Mouse (Mus musculus): Measurements from ENCODE around the gene Bspry. TPM values are rescaled to one million over a fixed set of nuclear protein-coding genes. Genes with fewer than 3 reads are reported as not detected.

The Bspry gene
- polyA plus RNA-seq, 1 experiment from 2014 or later, result 31.7 TPM

- H3K36me3 ChIP-seq, result peaks cover 17% of the 10 kb centered on the region
- no peaks in the 10 kb centered on the region for H3K27me3 ChIP-seq (replicated peaks)
- H3K27ac ChIP-seq, result peak within 1 kb of the TSS; percentile 93
- no peak for ATAC-seq
- H3K4me3 ChIP-seq (replicated peaks), result peak within 1 kb of the TSS; percentile 86
- H3K4me1 ChIP-seq (replicated peaks), result 0 out of 2 replicates have a peak, but pooled peaks cover 9% of the 10 kb centered on the region
- H3K4me2 ChIP-seq (replicated peaks), result peak within 1 kb of the TSS; percentile 72
- peak within 1 kb of the TSS; percentile 86 for H3K9ac ChIP-seq
- 64% methylated on average over 3 of the region's 3 CpGs for WGBS
- H3K9me3 ChIP-seq, result no peaks in the 10 kb centered on the region
These were observed 23.6 kb downstream of the Bspry start, which contains the start of gene Hdhd3 for GRCm38 (mm10) chr4:62503374-62503970. Gene Hdhd3 (minus strand): TSS chr4:62503467.

- Histone ChIP-seq H3K4me2 (replicated peaks) (no peak overlapping the region), H3K27me3 (replicated peaks) (no peaks in the 10 kb centered on the region), H3K9me3 (no peaks in the 10 kb centered on the region), H3K36me3 (peaks cover 25% of the 10 kb centered on the region), H3K27ac (no peak overlapping the region), H3K4me1 (replicated peaks) (no peaks in the 10 kb centered on the region), H3K4me3 (replicated peaks) (no peak overlapping the region), H3K9ac (no peak overlapping the region)
- ATAC-seq, result no peak
- WGBS, result 84% methylated on average over 3 of the region's 3 CpGs
These were observed 26.1 kb downstream of the Bspry start for GRCm38 (mm10) chr4:62505991-62506390.

GRCm38 (mm10) chr4:62506798-62507197 is 26.9 kb downstream of the Bspry start:
- Histone ChIP-seq H3K9me3 (no peaks in the 10 kb centered on the region), H3K4me2 (replicated peaks) (no peak overlapping the region), H3K27ac (no peak overlapping the region), H3K27me3 (replicated peaks) (no peaks in the 10 kb centered on the region), H3K36me3 (peaks cover 30% of the 10 kb centered on the region), H3K4me1 (replicated peaks) (no peaks in the 10 kb centered on the region), H3K4me3 (replicated peaks) (no peak overlapping the region), H3K9ac (no peak overlapping the region)
- ATAC-seq, result 0 out of 2 replicates have a peak, but pooled peaks have one; percentile 20
- WGBS, result 57% methylated on average over 2 of the region's 2 CpGs

GRCm38 (mm10) chr4:62508839-62509238 is 29.0 kb downstream of the Bspry start:
- H3K4me1 ChIP-seq (replicated peaks), result no peaks in the 10 kb centered on the region
- no peak for ATAC-seq
- H3K36me3 ChIP-seq, result peaks cover 45% of the 10 kb centered on the region
- H3K4me3 ChIP-seq (replicated peaks), result no peak overlapping the region
- WGBS, result 82% methylated on average over 5 of the region's 5 CpGs
- H3K4me2 ChIP-seq (replicated peaks), result no peak overlapping the region
- no peak overlapping the region for H3K9ac ChIP-seq
- H3K27me3 ChIP-seq (replicated peaks), result no peaks in the 10 kb centered on the region
- H3K27ac ChIP-seq, result no peak overlapping the region
- H3K9me3 ChIP-seq, result no peaks in the 10 kb centered on the region

- Histone ChIP-seq H3K4me2 (replicated peaks) (no peak overlapping the region), H3K27ac (no peak overlapping the region), H3K9me3 (no peaks in the 10 kb centered on the region), H3K36me3 (peaks cover 45% of the 10 kb centered on the region), H3K4me3 (replicated peaks) (no peak overlapping the region), H3K27me3 (replicated peaks) (no peaks in the 10 kb centered on the region), H3K9ac (no peak overlapping the region), H3K4me1 (replicated peaks) (peaks cover 1% of the 10 kb centered on the region; the same call in 1 of the 2 replicates)
- 90% methylated on average over 11 of the region's 11 CpGs for WGBS
- ATAC-seq, result no peak
These were observed 30.1 kb downstream of the Bspry start for GRCm38 (mm10) chr4:62509946-62510345.

GRCm38 (mm10) chr4:62513998-62514506 is 34.2 kb downstream of the Bspry start:
- ATAC-seq, result no peak
- Histone ChIP-seq H3K36me3 (peaks cover 34% of the 10 kb centered on the region), H3K9me3 (no peaks in the 10 kb centered on the region), H3K4me1 (replicated peaks) (peaks cover 35% of the 10 kb centered on the region), H3K4me2 (replicated peaks) (no peak overlapping the region), H3K27ac (no peak overlapping the region), H3K4me3 (replicated peaks) (no peak overlapping the region), H3K9ac (no peak overlapping the region), H3K27me3 (replicated peaks) (no peaks in the 10 kb centered on the region)
- 56% methylated on average over 11 of the region's 11 CpGs for WGBS

- Histone ChIP-seq H3K4me1 (replicated peaks) (peaks cover 35% of the 10 kb centered on the region), H3K9ac (no peak overlapping the region), H3K9me3 (no peaks in the 10 kb centered on the region), H3K27me3 (replicated peaks) (no peaks in the 10 kb centered on the region), H3K4me3 (replicated peaks) (no peak overlapping the region), H3K36me3 (peaks cover 24% of the 10 kb centered on the region), H3K27ac (peak overlapping the region; percentile 62; the same call in 1 of the 2 replicates), H3K4me2 (replicated peaks) (peak overlapping the region; percentile 57; the same call in 1 of the 2 replicates)
- no peak for ATAC-seq
- WGBS, result 77% methylated on average over 7 of the region's 7 CpGs
These were observed 35.1 kb downstream of the Bspry start for GRCm38 (mm10) chr4:62514995-62515394.

GRCm38 (mm10) chr4:62515490-62515889 is 35.6 kb downstream of the Bspry start:
- no peaks in the 10 kb centered on the region for H3K9me3 ChIP-seq
- H3K27ac ChIP-seq, result peak overlapping the region; percentile 62
- H3K4me3 ChIP-seq (replicated peaks), result peak overlapping the region; percentile 11; the same call in 1 of the 2 replicates
- 68% methylated on average over 3 of the region's 3 CpGs for WGBS
- 0 out of 2 replicates have a peak overlapping the region, but pooled peaks have one; percentile 20 for H3K9ac ChIP-seq
- peaks cover 35% of the 10 kb centered on the region for H3K4me1 ChIP-seq (replicated peaks)
- H3K36me3 ChIP-seq, result peaks cover 20% of the 10 kb centered on the region
- H3K27me3 ChIP-seq (replicated peaks), result no peaks in the 10 kb centered on the region
- no peak for ATAC-seq
- H3K4me2 ChIP-seq (replicated peaks), result peak overlapping the region; percentile 57

- peak overlapping the region; percentile 20; the same call in 1 of the 2 replicates for H3K9ac ChIP-seq
These were observed 36.2 kb downstream of the Bspry start for GRCm38 (mm10) chr4:62516079-62516478.

GRCm38 (mm10) chr4:62516579-62516978 is 36.7 kb downstream of the Bspry start:
- Histone ChIP-seq H3K9ac (no peak overlapping the region), H3K27me3 (replicated peaks) (no peaks in the 10 kb centered on the region), H3K4me2 (replicated peaks) (peak overlapping the region; percentile 57), H3K27ac (peak overlapping the region; percentile 90), H3K4me1 (replicated peaks) (peaks cover 35% of the 10 kb centered on the region), H3K9me3 (no peaks in the 10 kb centered on the region), H3K36me3 (peaks cover 17% of the 10 kb centered on the region), H3K4me3 (replicated peaks) (0 out of 2 replicates have a peak overlapping the region, but pooled peaks have one; percentile 2)
- WGBS, result 58% methylated on average over 1 of the region's 1 CpGs
- peak; percentile 53 for ATAC-seq

More at GRCm38 (mm10) chr4:62516079-62516478, 36.2 kb downstream of the Bspry start:
- 36% methylated on average over 2 of the region's 2 CpGs for WGBS
- H3K27ac ChIP-seq, result peak overlapping the region; percentile 62
- peaks cover 35% of the 10 kb centered on the region for H3K4me1 ChIP-seq (replicated peaks)
- H3K9me3 ChIP-seq, result no peaks in the 10 kb centered on the region
- peak overlapping the region; percentile 57 for H3K4me2 ChIP-seq (replicated peaks)
- peaks cover 19% of the 10 kb centered on the region for H3K36me3 ChIP-seq
- peak overlapping the region; percentile 11; the same call in 1 of the 2 replicates for H3K4me3 ChIP-seq (replicated peaks)
- ATAC-seq, result no peak
- no peaks in the 10 kb centered on the region for H3K27me3 ChIP-seq (replicated peaks)

GRCm38 (mm10) chr4:62517046-62517445 is 37.2 kb downstream of the Bspry start:
- H3K36me3 ChIP-seq, result peaks cover 13% of the 10 kb centered on the region
- H3K4me3 ChIP-seq (replicated peaks), result no peak overlapping the region
- 72% methylated on average over 8 of the region's 8 CpGs for WGBS
- no peaks in the 10 kb centered on the region for H3K9me3 ChIP-seq
- H3K27me3 ChIP-seq (replicated peaks), result no peaks in the 10 kb centered on the region
- peak overlapping the region; percentile 57 for H3K4me2 ChIP-seq (replicated peaks)
- H3K4me1 ChIP-seq (replicated peaks), result peaks cover 35% of the 10 kb centered on the region
- H3K27ac ChIP-seq, result peak overlapping the region; percentile 90
- ATAC-seq, result peak; percentile 22
- 0 out of 2 replicates have a peak overlapping the region, but pooled peaks have one; percentile 2 for H3K9ac ChIP-seq

GRCm38 (mm10) chr4:62517538-62518415 is 37.9 kb downstream of the Bspry start:
- Histone ChIP-seq H3K9ac (peak overlapping the region; percentile 73; the same call in 1 of the 2 replicates), H3K36me3 (peaks cover 8% of the 10 kb centered on the region), H3K9me3 (no peaks in the 10 kb centered on the region), H3K27ac (peak overlapping the region; percentile 90), H3K4me3 (replicated peaks) (peak overlapping the region; percentile 70), H3K4me2 (replicated peaks) (peak overlapping the region; percentile 57), H3K4me1 (replicated peaks) (peaks cover 35% of the 10 kb centered on the region), H3K27me3 (replicated peaks) (no peaks in the 10 kb centered on the region)
- WGBS, result 72% methylated on average over 10 of the region's 10 CpGs
- ATAC-seq, result no peak
